Mouse (Mus musculus) hindbrain, embryonic 10.5 days (tissue): Measurements from ENCODE around the gene Efemp1. TPM values are rescaled to one million over a fixed set of nuclear protein-coding genes. Genes with fewer than 3 reads are reported as not detected.
A peak's percentile ranks its signal among the peaks of the same experiment; 100 is the strongest.

Experiments used
- DNase-seq: peaks from one replicate; pipeline ENCODE4 v3.0.0-alpha.2; 2017; ENCODE audit warnings: low spot score
- H3K27ac ChIP-seq: fragments of 300-500 bp; sonication (generic); 2 replicates; pipeline ENCODE4 v1.5.1; 2016; ENCODE audit warnings: mild to moderate bottlenecking, moderate library complexity
- H3K27me3 ChIP-seq: fragments of 300-500 bp; sonication (generic); 2 replicates; pipeline ENCODE4 v1.6.1; 2016; ENCODE audit warnings: mild to moderate bottlenecking; ENCODE audit not compliant: poor library complexity, insufficient read depth, severe bottlenecking
- H3K36me3 ChIP-seq: fragments of 300-500 bp; sonication (generic); 2 replicates; pipeline ENCODE4 v1.6.1; 2016; ENCODE audit warnings: mild to moderate bottlenecking, moderate library complexity
- H3K4me1 ChIP-seq: fragments of 300-500 bp; sonication (generic); replicated peaks from 2 replicates; pipeline ENCODE4 v1.6.1; 2016; ENCODE audit warnings: mild to moderate bottlenecking
- H3K4me3 ChIP-seq: fragments of 300-500 bp; sonication (generic); 2 replicates; pipeline ENCODE4 v1.5.1; 2016; ENCODE audit warnings: mild to moderate bottlenecking, moderate library complexity
- H3K9me3 ChIP-seq: fragments of 300-500 bp; sonication (generic); 2 replicates; pipeline ENCODE4 v1.6.1; 2016; ENCODE audit warnings: mild to moderate bottlenecking, moderate library complexity
- WGBS: fragments of 180-500 bp; shearing (Covaris S2); methylation state at CpG from one replicate; pipeline ENCODE4 v1.1.7; 2016; 5-methylcytosine and 5-hydroxymethylcytosine counted together
- polyA plus RNA-seq: library from polyadenylated mRNA; unstranded; fragments of >200 nt; fragmentation: Nextera tagmentation; extraction: Ambion mirVana; gene quantifications from 2 replicates; pipeline ENCODE4 v1.2.1, GENCODE M21; 2016

The Efemp1 gene
- polyA plus RNA-seq, 1 experiment from 2014 or later = 7.7 TPM

DNA sequence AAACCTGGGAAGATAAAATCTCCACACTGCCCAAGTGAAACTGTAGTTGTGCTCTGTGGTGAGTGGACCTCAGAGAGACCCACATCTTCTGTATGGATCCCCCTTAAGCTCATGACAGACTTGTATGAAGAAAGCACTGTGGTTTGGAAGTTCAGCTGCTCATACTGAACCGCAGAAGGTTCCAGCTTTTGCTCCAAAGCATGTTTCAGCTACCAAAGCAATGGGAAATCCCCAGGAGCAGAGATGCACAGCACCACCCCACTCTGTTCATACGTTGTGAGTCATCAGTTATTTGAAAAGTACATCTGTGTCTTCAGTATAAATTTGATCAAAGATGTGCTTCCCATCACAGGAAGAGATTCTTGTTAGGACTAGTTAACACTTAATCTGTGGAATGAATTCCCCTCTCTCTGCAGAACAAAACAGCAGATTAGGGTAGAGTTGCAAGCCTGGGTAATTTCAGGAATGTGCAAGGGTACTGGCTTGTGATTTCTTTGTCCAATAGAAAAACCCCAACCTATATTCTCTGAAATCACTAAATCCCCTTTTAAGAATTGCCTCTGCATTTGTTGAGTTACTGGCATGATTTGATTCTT, 28.5 kb downstream of the Efemp1 start:
- Histone ChIP-seq H3K27ac (no peak overlapping the region), H3K4me3 (no peak overlapping the region), H3K27me3 (no peaks in the 10 kb centered on the region), H3K9me3 (no peaks in the 10 kb centered on the region), H3K36me3 (no peaks in the 10 kb centered on the region), H3K4me1 (no peaks in the 10 kb centered on the region)
- DNase-seq = no peak
- WGBS = 75% methylated on average over 2 of the region's 2 CpGs

- 69% methylated on average over 4 of the region's 4 CpGs for WGBS
- H3K27me3 ChIP-seq = no peaks in the 10 kb centered on the region
- H3K9me3 ChIP-seq = no peaks in the 10 kb centered on the region
- no peak for DNase-seq
- H3K36me3 ChIP-seq = no peaks in the 10 kb centered on the region
- H3K4me1 ChIP-seq = no peaks in the 10 kb centered on the region
- no peak overlapping the region for H3K27ac ChIP-seq
- no peak overlapping the region for H3K4me3 ChIP-seq
Measured at GRCm38 (mm10) chr11:28883106-28883505, 30.1 kb downstream of the Efemp1 start.

DNA sequence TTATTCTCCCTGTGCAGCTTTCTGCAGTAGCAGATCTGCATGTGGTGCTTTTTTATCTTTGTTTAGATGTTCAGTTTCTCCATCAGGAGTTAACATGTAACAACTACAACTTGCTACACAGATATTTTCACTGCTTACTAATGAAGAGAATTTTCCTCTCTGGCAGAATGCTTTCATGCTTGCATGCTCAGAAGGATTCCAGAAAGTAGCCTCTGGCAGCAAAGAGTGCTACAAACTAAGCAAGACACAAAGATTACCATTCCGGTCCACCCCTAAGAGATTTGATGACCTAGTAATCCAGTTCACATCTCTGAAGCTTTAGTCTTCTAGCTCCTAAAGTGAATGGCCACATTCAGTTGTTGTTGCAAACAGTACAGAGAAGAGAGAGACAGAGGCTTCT, 36.5 kb downstream of the Efemp1 start:
- no peak for DNase-seq
- Histone ChIP-seq H3K9me3 (no peaks in the 10 kb centered on the region), H3K36me3 (no peaks in the 10 kb centered on the region), H3K4me3 (no peak overlapping the region), H3K27me3 (no peaks in the 10 kb centered on the region), H3K27ac (no peak overlapping the region), H3K4me1 (no peaks in the 10 kb centered on the region)
- WGBS = 87% methylated on average over 1 of the region's 1 CpGs

DNA sequence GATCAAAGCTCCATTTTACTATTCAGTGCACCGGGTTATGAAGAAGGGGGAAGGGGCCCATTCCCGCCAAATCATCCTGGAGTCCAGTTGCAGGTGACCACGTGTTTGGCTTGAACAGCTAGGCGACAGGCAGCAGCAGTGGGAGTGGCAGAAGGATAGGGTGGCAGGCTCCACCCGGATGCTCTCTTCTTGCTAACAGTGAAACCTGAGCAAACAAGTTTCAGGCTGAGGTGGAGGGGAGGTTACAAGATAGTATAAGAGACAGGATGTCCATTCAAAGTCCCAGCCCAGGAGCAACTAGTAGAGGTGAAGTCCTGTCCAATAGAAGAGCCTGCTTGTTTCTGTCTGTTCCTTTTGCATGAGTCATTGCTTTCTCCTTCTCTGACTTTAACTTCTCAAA, 38.5 kb downstream of the Efemp1 start:
- Histone ChIP-seq H3K27me3 (no peaks in the 10 kb centered on the region), H3K4me3 (no peak overlapping the region), H3K27ac (no peak overlapping the region), H3K36me3 (no peaks in the 10 kb centered on the region), H3K9me3 (no peaks in the 10 kb centered on the region), H3K4me1 (no peaks in the 10 kb centered on the region)
- no peak for DNase-seq
- 56% methylated on average over 5 of the region's 5 CpGs for WGBS

- 83% methylated on average over 1 of the region's 1 CpGs for WGBS
- Histone ChIP-seq H3K9me3 (no peaks in the 10 kb centered on the region), H3K4me1 (no peaks in the 10 kb centered on the region), H3K27ac (no peak overlapping the region), H3K4me3 (no peak overlapping the region), H3K36me3 (no peaks in the 10 kb centered on the region), H3K27me3 (no peaks in the 10 kb centered on the region)
- DNase-seq = no peak
Measured at GRCm38 (mm10) chr11:28899420-28899819, 46.4 kb downstream of the Efemp1 start.

DNA sequence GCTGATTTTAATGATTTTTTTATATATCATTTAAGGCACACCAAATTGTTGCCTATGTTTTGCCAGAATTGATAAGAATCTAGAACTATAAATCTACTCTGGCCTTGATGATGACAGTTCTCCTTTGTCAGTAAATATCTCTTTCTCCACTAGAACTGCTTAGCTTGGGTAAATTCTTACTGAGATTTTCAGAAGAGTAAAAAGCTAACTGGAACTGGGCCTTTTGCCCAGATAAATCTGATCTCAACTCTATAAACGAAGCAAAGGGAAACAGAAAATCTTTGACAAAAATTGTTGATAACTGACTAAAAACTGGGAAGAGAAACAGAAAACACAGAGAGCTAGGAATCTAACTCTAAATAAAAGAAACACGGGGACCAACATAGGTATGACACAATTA, 51.6 kb downstream of the Efemp1 start:
- Histone ChIP-seq H3K27ac (no peak overlapping the region), H3K4me1 (no peaks in the 10 kb centered on the region), H3K36me3 (no peaks in the 10 kb centered on the region), H3K27me3 (no peaks in the 10 kb centered on the region), H3K4me3 (no peak overlapping the region), H3K9me3 (no peaks in the 10 kb centered on the region)
- 87% methylated on average over 2 of the region's 2 CpGs for WGBS
- DNase-seq = no peak

- 84% methylated on average over 3 of the region's 3 CpGs for WGBS
- H3K4me1 ChIP-seq = no peaks in the 10 kb centered on the region
- no peak overlapping the region for H3K27ac ChIP-seq
- H3K27me3 ChIP-seq = no peaks in the 10 kb centered on the region
- no peaks in the 10 kb centered on the region for H3K9me3 ChIP-seq
- no peak for DNase-seq
- no peaks in the 10 kb centered on the region for H3K36me3 ChIP-seq
- no peak overlapping the region for H3K4me3 ChIP-seq
Measured at GRCm38 (mm10) chr11:28906288-28906687, 53.3 kb downstream of the Efemp1 start.

GRCm38 (mm10) chr11:28908908-28909545, 56.0 kb downstream of the Efemp1 start:
- 49% methylated on average over 3 of the region's 3 CpGs for WGBS

DNA sequence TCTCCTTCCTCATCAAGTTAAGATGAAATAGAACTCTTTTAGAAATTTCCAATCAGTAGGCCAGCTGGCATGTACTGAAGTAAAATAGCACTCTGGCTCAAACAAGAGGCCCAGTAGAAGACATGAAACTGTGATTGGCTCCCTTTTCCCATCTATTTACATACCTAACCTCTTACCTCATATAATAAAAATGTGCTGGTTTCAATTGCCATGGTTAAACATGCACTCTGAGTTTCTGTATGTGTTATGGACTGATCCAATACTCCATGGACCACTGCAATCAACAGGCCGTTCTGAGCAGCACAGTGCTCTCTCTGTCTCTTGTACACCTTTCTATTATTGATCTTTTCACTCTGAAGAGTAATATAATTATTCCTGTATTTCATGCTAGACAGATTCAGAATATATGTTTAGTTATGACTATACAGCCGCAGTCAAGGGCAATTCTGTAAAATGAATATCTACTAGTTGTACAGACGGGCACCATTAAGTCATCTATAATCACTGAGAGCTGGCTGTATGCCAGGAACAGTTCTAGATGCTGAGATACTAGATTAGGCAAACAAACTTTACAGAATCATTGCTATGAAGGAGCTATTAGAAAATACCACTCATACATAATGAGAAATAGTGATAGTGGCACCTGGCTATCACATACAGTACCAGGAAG, 59.6 kb downstream of the Efemp1 start:
- DNase-seq = no peak
- H3K4me3 ChIP-seq = no peak overlapping the region
- no peaks in the 10 kb centered on the region for H3K4me1 ChIP-seq
- no peak overlapping the region for H3K27ac ChIP-seq
- H3K27me3 ChIP-seq = no peaks in the 10 kb centered on the region
- H3K36me3 ChIP-seq = no peaks in the 10 kb centered on the region
- no peaks in the 10 kb centered on the region for H3K9me3 ChIP-seq
- 91% methylated on average over 3 of the region's 3 CpGs for WGBS

More at GRCm38 (mm10) chr11:28908908-28909545, 56.0 kb downstream of the Efemp1 start:
- Histone ChIP-seq H3K27me3 (no peaks in the 10 kb centered on the region), H3K27ac (no peak overlapping the region), H3K4me1 (no peaks in the 10 kb centered on the region), H3K36me3 (no peaks in the 10 kb centered on the region), H3K4me3 (no peak overlapping the region), H3K9me3 (no peaks in the 10 kb centered on the region)
- DNase-seq = no peak

DNA sequence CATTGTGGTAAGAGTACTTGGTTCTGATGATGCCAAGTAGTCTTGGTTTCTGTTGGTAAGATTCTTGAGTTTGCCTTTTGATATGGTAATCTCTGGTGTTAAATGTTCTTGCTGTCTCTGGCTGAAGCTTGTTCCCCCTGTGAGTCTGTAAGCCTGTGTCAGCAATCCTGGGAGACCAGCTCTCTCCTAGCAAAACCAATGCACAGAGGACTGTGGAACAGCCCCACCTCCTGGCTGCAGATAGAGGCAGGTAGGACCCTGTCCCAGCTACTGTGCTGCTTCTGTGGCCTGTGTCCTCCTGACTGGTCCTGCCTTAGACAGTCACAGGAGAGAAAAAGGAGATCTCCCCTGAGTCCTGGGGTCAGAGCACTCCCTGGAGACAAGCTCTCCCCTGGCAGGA, 81.4 kb downstream of the Efemp1 start:
- H3K27ac ChIP-seq = no peak overlapping the region

GRCm38 (mm10) chr11:28939651-28940050, 86.6 kb downstream of the Efemp1 start:
- H3K4me1 ChIP-seq = no peaks in the 10 kb centered on the region
- no peaks in the 10 kb centered on the region for H3K9me3 ChIP-seq
- no peak overlapping the region for H3K27ac ChIP-seq
- no peaks in the 10 kb centered on the region for H3K27me3 ChIP-seq
- no peaks in the 10 kb centered on the region for H3K36me3 ChIP-seq
- no peak overlapping the region for H3K4me3 ChIP-seq
- DNase-seq = no peak
- WGBS = 91% methylated on average over 1 of the region's 1 CpGs

More for the DNA sequence above, 81.4 kb downstream of the Efemp1 start:
- no peaks in the 10 kb centered on the region for H3K36me3 ChIP-seq
- H3K27me3 ChIP-seq = no peaks in the 10 kb centered on the region
- H3K4me3 ChIP-seq = no peak overlapping the region
- H3K9me3 ChIP-seq = no peaks in the 10 kb centered on the region
- H3K4me1 ChIP-seq = no peaks in the 10 kb centered on the region
- peak; percentile 18 for DNase-seq

- Histone ChIP-seq H3K27ac (no peak overlapping the region), H3K36me3 (no peaks in the 10 kb centered on the region), H3K9me3 (no peaks in the 10 kb centered on the region), H3K4me1 (no peaks in the 10 kb centered on the region), H3K27me3 (no peaks in the 10 kb centered on the region), H3K4me3 (no peak overlapping the region)
- WGBS = 75% methylated on average over 2 of the region's 2 CpGs
- no peak for DNase-seq
Measured at GRCm38 (mm10) chr11:28951586-28952210, 98.7 kb downstream of the Efemp1 start.

DNA sequence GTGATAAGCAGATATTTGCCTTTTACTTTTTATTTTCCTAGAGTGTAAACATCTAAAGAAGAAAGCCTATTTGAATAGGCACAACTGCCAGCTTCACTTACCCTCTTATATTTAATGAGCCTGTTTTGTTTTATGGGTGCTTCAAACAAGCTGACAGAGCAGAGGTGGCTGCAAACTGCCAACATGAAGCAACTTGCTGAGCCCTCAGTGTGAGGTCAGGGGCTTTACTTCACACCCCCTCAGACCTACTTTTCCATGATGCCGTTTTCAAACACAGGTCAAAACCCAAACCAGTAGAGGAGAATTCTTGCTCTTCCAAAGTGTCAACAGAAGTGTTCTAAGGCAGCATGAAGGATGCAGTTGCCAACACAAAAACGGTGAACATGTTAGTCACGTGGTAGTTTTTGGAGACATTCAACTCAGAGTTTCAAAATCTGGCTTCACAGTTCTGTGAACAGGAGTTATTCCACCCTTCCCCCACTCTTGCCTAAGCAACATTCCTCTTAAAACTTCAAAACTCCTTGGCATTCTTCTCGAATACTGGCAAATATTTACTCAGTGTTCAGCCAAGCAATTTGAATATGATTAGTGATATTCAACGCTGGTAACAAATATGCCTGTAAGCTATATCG, 101.8 kb downstream of the Efemp1 start:
- no peak for DNase-seq
- WGBS = 73% methylated on average over 6 of the region's 6 CpGs
- no peaks in the 10 kb centered on the region for H3K4me1 ChIP-seq

More for the DNA sequence above, 101.8 kb downstream of the Efemp1 start:
- Histone ChIP-seq H3K27ac (no peak overlapping the region), H3K27me3 (no peaks in the 10 kb centered on the region), H3K36me3 (no peaks in the 10 kb centered on the region), H3K4me3 (no peak overlapping the region), H3K9me3 (no peaks in the 10 kb centered on the region)
